Mouse (Mus musculus) midbrain, postnatal 0 days (tissue): ENCODE data around the gene Aph1c. TPM values are rescaled to one million over a fixed set of nuclear protein-coding genes. Genes with fewer than 3 reads are reported as not detected.
A peak's percentile ranks its signal among the peaks of the same experiment; 100 is the strongest.
"Not testable (repeated sequence)": the region's sequence is repeated elsewhere in the genome, so short reads cannot be mapped to it uniquely, and the experiment has no call there.

ENCODE experiments used
- ATAC-seq: fragments of 200-750 bp; cut with Nextera tagmentation; 2 replicates; pipeline ENCODE4 v1.8.0; 2017; ENCODE audit warnings: moderate number of reproducible peaks, mild to moderate bottlenecking, moderate TSS enrichment, moderate library complexity; ENCODE audit not compliant: low FRiP score
- DNase-seq: peaks from one replicate; pipeline ENCODE4 v3.0.0-alpha.2; 2015; ENCODE audit warnings: low spot score
- H3K27ac ChIP-seq: fragments of 300-500 bp; sonication (generic); 2 replicates; pipeline ENCODE4 v1.5.1; 2014; ENCODE audit warnings: low read depth, mild to moderate bottlenecking, low read length, mixed read lengths
- H3K27me3 ChIP-seq: fragments of 300-500 bp; sonication (generic); 2 replicates; pipeline ENCODE4 v1.6.1; 2014; ENCODE audit warnings: low read length, control low read depth, mixed read lengths; ENCODE audit not compliant: insufficient read depth
- H3K36me3 ChIP-seq: fragments of 300-500 bp; sonication (generic); 2 replicates; pipeline ENCODE4 v1.6.1; 2014; ENCODE audit warnings: low read length, control low read depth, mixed read lengths; ENCODE audit not compliant: insufficient read depth
- H3K4me1 ChIP-seq: fragments of 300-500 bp; sonication (generic); 2 replicates; pipeline ENCODE4 v1.6.1; 2014; ENCODE audit warnings: mild to moderate bottlenecking, control low read depth, antibody characterized with exemption, low read length, mixed read lengths; ENCODE audit not compliant: insufficient read depth
- H3K4me2 ChIP-seq: fragments of 300-500 bp; sonication (generic); 2 replicates; pipeline ENCODE4 v1.6.1; 2014; ENCODE audit warnings: low read depth, mild to moderate bottlenecking, low read length, mixed read lengths; ENCODE audit not compliant: poor library complexity, severe bottlenecking
- H3K4me3 ChIP-seq: fragments of 300-500 bp; sonication (generic); 2 replicates; pipeline ENCODE4 v1.5.1; 2014; ENCODE audit warnings: low read depth, mild to moderate bottlenecking, low read length, moderate library complexity
- H3K9ac ChIP-seq: fragments of 300-500 bp; sonication (generic); replicated peaks from 2 replicates; pipeline ENCODE4 v1.6.1; 2014; ENCODE audit warnings: mild to moderate bottlenecking, low read length, moderate library complexity, mixed read lengths; ENCODE audit not compliant: poor library complexity, severe bottlenecking
- H3K9me3 ChIP-seq: fragments of 300-500 bp; sonication (generic); 2 replicates; pipeline ENCODE4 v1.6.1; 2016; ENCODE audit warnings: low read length, control low read depth
- CTCF ChIP-seq: IDR thresholded peaks from 2 replicates; pipeline ENCODE4 v1.5.1; 2016; ENCODE audit warnings: antibody characterized with exemption, mild to moderate bottlenecking
- whole genome bisulfite sequencing: fragments of 180-500 bp; shearing (Covaris S2); extraction: QIAGEN DNeasy Blood & Tissue Kit; methylation state at CpG from one replicate; pipeline ENCODE4 v1.1.7; 2014; 5-methylcytosine and 5-hydroxymethylcytosine counted together
- polyA plus RNA-seq: library from polyadenylated mRNA; unstranded; fragments of >200 nt; fragmentation: Nextera tagmentation; extraction: Ambion mirVana; gene quantifications from 2 replicates; pipeline ENCODE4 v1.2.1, GENCODE M21; 2015
- total RNA-seq: library from RNA; depleted of rRNA; stranded (reverse); fragments of >200 nt; gene quantifications from 2 replicates; pipeline ENCODE4 v1.2.3, GENCODE M21; 2014

Gene Aph1c
- total and polyA plus RNA-seq, 2 experiments from 2014 or later: 1.3 to 3.4 TPM

DNA sequence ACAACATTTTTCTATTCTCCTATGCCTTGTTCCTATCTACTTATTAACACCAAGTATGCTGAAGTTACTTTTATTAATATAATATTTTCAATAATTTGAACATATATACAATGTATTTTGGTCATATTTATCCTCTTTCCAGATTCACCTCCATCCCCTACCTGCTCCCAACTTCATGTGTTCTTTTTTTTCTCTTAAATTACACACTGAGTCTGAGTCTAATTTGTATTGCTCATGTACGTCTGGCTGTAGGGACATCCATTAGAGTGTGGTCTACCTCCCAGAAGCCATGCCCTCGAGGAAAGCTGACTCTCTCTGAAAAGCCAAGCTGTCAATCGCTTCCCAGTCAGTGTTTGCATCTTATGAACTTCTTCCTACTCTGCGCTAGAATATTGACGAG, 37.8 kb downstream of the Aph1c start, which contains the start of gene Gm10647:
Gene Gm10647 (plus strand): TSS at position 301 of the 400 bp plus-strand sequence.
- DNase-seq (no peak), ATAC-seq (no peak)
- peak within 1 kb of the TSS; percentile 83 for H3K4me3 ChIP-seq
- no peaks in the 10 kb centered on the region for H3K4me1 ChIP-seq
- peak within 1 kb of the TSS; percentile 86; the same call in 1 of the 2 replicates for H3K9ac ChIP-seq
- no peak for TF ChIP-seq CTCF
- no peaks in the 10 kb centered on the region for H3K9me3 ChIP-seq
- peak within 1 kb of the TSS; percentile 85; the same call in 1 of the 2 replicates for H3K27ac ChIP-seq
- peaks cover 2% of the 10 kb centered on the region; the same call in 1 of the 2 replicates for H3K27me3 ChIP-seq
- H3K4me2 ChIP-seq: peak within 1 kb of the TSS; percentile 66
- 76% methylated on average over 5 of the region's 5 CpGs for WGBS
- no peaks in the 10 kb centered on the region for H3K36me3 ChIP-seq

GRCm38 (mm10) chr9:66795464-66796324, 38.8 kb downstream of the Aph1c start, which contains the start of gene Aph1b:
Aph1b (minus strand) TSS chr9:66795490.
- Histone ChIP-seq H3K36me3 (no peaks in the 10 kb centered on the region), H3K27me3 (no peaks in the 10 kb centered on the region), H3K9ac (peak within 1 kb of the TSS; percentile 86), H3K9me3 (no peaks in the 10 kb centered on the region), H3K4me3 (peak within 1 kb of the TSS; percentile 83), H3K4me1 (no peaks in the 10 kb centered on the region), H3K27ac (peak within 1 kb of the TSS; percentile 85), H3K4me2 (peak within 1 kb of the TSS; percentile 66)
- 1% methylated on average over 41 of the region's 42 CpGs for WGBS
- DNase-seq (peak; percentile 97), ATAC-seq (peak; percentile 96)
- TF ChIP-seq CTCF: no peak; the same call in 1 of the 2 replicates

GRCm38 (mm10) chr9:66794629-66795463, 39.7 kb downstream of the Aph1c start:
- Histone ChIP-seq H3K27me3 (no peaks in the 10 kb centered on the region), H3K9ac (peak overlapping the region; percentile 86), H3K27ac (peak overlapping the region; percentile 85), H3K4me3 (peak overlapping the region; percentile 83), H3K4me2 (peak overlapping the region; percentile 66), H3K4me1 (no peaks in the 10 kb centered on the region), H3K36me3 (no peaks in the 10 kb centered on the region), H3K9me3 (no peaks in the 10 kb centered on the region)
- TF ChIP-seq CTCF: no peak
- WGBS: 1% methylated on average over 43 of the region's 43 CpGs
- ATAC-seq: peak; percentile 67
- peak; percentile 65 for DNase-seq

GRCm38 (mm10) chr9:66787821-66788220, 46.7 kb downstream of the Aph1c start:
- no peak overlapping the region for H3K9ac ChIP-seq
- 4% methylated on average over 2 of the region's 2 CpGs for WGBS
- no peaks in the 10 kb centered on the region for H3K27me3 ChIP-seq
- peak; percentile 89 for TF ChIP-seq CTCF
- H3K27ac ChIP-seq: no peak overlapping the region
- no peak for ATAC-seq
- H3K4me2 ChIP-seq: no peak overlapping the region
- H3K4me1 ChIP-seq: no peaks in the 10 kb centered on the region
- no peak overlapping the region for H3K4me3 ChIP-seq
- DNase-seq: peak; percentile 81
- no peaks in the 10 kb centered on the region for H3K36me3 ChIP-seq
- no peaks in the 10 kb centered on the region for H3K9me3 ChIP-seq

DNA sequence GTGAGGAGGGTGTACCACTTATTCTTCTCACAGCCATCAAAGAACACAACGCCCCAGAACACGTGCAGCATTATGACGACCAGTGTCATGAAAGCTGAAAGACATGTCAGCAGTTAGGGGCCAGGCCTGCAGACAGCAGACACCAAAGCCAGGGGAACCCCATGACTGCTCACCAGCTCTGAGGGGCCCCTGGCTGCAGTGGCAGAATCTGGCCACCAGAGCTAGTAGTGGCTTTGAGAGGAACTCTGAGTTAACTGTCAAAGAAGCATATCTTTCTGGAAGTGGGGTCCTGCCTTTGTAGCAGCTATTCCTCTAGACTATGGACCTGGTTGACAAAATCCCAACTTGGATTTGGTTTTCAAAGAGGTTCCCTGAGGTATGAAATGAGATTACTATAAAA, 50.0 kb downstream of the Aph1c start:
- DNase-seq, H3K36me3 ChIP-seq, H3K9me3 ChIP-seq, H3K27me3 ChIP-seq, H3K4me1 ChIP-seq, H3K4me2 ChIP-seq, H3K4me3 ChIP-seq, ATAC-seq, H3K9ac ChIP-seq, H3K27ac ChIP-seq: not testable (repeated sequence)
- peak; percentile 40 for TF ChIP-seq CTCF
- WGBS: no CpG with 5 or more reads among the region's 3 CpGs
